Mouse (Mus musculus) heart, postnatal 0 days (tissue): ENCODE data around the gene Sorcs2.

Experiments
- CTCF ChIP-seq: IDR thresholded peaks from 2 replicates; pipeline ENCODE4 v1.5.1; 2016; ENCODE audit warnings: antibody characterized with exemption, control low read depth, low read depth
- EP300 ChIP-seq: IDR thresholded peaks from 2 replicates; pipeline ENCODE4 v1.6.1; 2016; ENCODE audit warnings: antibody characterized with exemption, low read depth

- no peak for TF ChIP-seq EP300
- TF ChIP-seq CTCF = no peak
Observed at GRCm38 (mm10) chr5:36267194-36267769, 130.7 kb downstream of the Sorcs2 start.
